Mouse (Mus musculus) embryonic facial prominence, embryonic 11.5 days (tissue): ENCODE results near the gene Arhgap30. TPM values are rescaled to one million over a fixed set of nuclear protein-coding genes. Genes with fewer than 3 reads are reported as not detected.

ENCODE experiments used
- polyA plus RNA-seq: library from polyadenylated mRNA; unstranded; fragments of >200 nt; fragmentation: Nextera tagmentation; extraction: Ambion mirVana; gene quantifications from 2 replicates; pipeline ENCODE4 v1.2.1, GENCODE M21; 2014

Gene Arhgap30
- polyA plus RNA-seq, 1 experiment from 2014 or later = 0.39 TPM

Other genes starting within 250 kb of the Arhgap30 start
- gene Sdhc, start 238.4 kb upstream of the Arhgap30 start, polyA plus RNA-seq = 252 and 267 TPM in 2 replicates
- gene Mpz, start 238.2 kb upstream of the Arhgap30 start, polyA plus RNA-seq = 1.1 and 1.9 TPM in 2 replicates
- 13.5 and 15.6 TPM in 2 replicates for gene Pcp4l1, start 192.7 kb upstream of the Arhgap30 start, polyA plus RNA-seq
- 0.22 and 0.26 TPM in 2 replicates for gene Nr1i3, start 175.0 kb upstream of the Arhgap30 start, polyA plus RNA-seq
- gene Tomm40l, start 166.4 kb upstream of the Arhgap30 start, polyA plus RNA-seq = 20.2 and 29.9 TPM in 2 replicates
- gene Apoa2, start 163.9 kb upstream of the Arhgap30 start, polyA plus RNA-seq = 3.5 and 3.7 TPM in 2 replicates
- 19.9 and 22.0 TPM in 2 replicates for gene Fcer1g, start 154.6 kb upstream of the Arhgap30 start, polyA plus RNA-seq
- gene Adamts4, start 138.5 kb upstream of the Arhgap30 start, polyA plus RNA-seq = 5.1 and 6.1 TPM in 2 replicates
- 266 and 272 TPM in 2 replicates for gene Ndufs2, start 137.6 kb upstream of the Arhgap30 start, polyA plus RNA-seq
- gene B4galt3, start 118.6 kb upstream of the Arhgap30 start, polyA plus RNA-seq = 56.8 and 60.5 TPM in 2 replicates
- gene Ppox, start 107.8 kb upstream of the Arhgap30 start, polyA plus RNA-seq = 58.3 and 59.8 TPM in 2 replicates
- gene Usp21, start 101.0 kb upstream of the Arhgap30 start, polyA plus RNA-seq = 96.1 and 102 TPM in 2 replicates
- gene Ufc1, start 93.9 kb upstream of the Arhgap30 start, polyA plus RNA-seq = 109 and 114 TPM in 2 replicates
- gene Dedd, start 59.8 kb upstream of the Arhgap30 start, polyA plus RNA-seq = 51.7 and 56.7 TPM in 2 replicates
- gene Nit1, start 43.3 kb upstream of the Arhgap30 start, polyA plus RNA-seq = 29.8 and 31.5 TPM in 2 replicates
- gene Pfdn2, start 43.3 kb upstream of the Arhgap30 start, polyA plus RNA-seq = 60.7 and 70.1 TPM in 2 replicates
- 1.2 and 1.4 TPM in 2 replicates for gene Klhdc9, start 28.2 kb upstream of the Arhgap30 start, polyA plus RNA-seq
- gene Nectin4, start 18.9 kb upstream of the Arhgap30 start, polyA plus RNA-seq = 2.4 and 2.5 TPM in 2 replicates
- 101 and 108 TPM in 2 replicates for gene Usf1, start 22.4 kb downstream of the Arhgap30 start, polyA plus RNA-seq
- 2.2 and 3.2 TPM in 2 replicates for gene Tstd1, start 29.9 kb downstream of the Arhgap30 start, polyA plus RNA-seq
- gene F11r, start 48.6 kb downstream of the Arhgap30 start, polyA plus RNA-seq = 21.1 and 23.1 TPM in 2 replicates
- gene Alyref2, start 114.5 kb downstream of the Arhgap30 start, polyA plus RNA-seq = 10.7 and 12.3 TPM in 2 replicates
- gene Itln1, start 146.3 kb downstream of the Arhgap30 start, polyA plus RNA-seq = not detected in 2 replicates
- not detected in 2 replicates for gene Cd244a, start 170.2 kb downstream of the Arhgap30 start, polyA plus RNA-seq
- gene Ly9, start 218.5 kb downstream of the Arhgap30 start, polyA plus RNA-seq = not detected in 2 replicates